Mouse (Mus musculus) neural tube, embryonic 14.5 days (tissue): ENCODE results near the gene Rras. TPM values are rescaled to one million over a fixed set of nuclear protein-coding genes. Genes with fewer than 3 reads are reported as not detected.

Experiments
- ATAC-seq: fragments of 200-750 bp; cut with Nextera tagmentation; 2 replicates; pipeline ENCODE4 v1.8.0; 2017; ENCODE audit warnings: low read depth, mild to moderate bottlenecking, moderate TSS enrichment, moderate library complexity
- H3K27ac ChIP-seq: fragments of 300-500 bp; sonication (generic); 2 replicates; pipeline ENCODE4 v1.5.1; 2014; ENCODE audit warnings: low read depth, mild to moderate bottlenecking, control low read depth, low read length, moderate library complexity, mixed read lengths
- H3K27me3 ChIP-seq: fragments of 300-500 bp; sonication (generic); 2 replicates; pipeline ENCODE4 v1.6.1; 2014; ENCODE audit warnings: low read length; ENCODE audit not compliant: control insufficient read depth, insufficient read depth
- H3K36me3 ChIP-seq: fragments of 300-500 bp; sonication (generic); 2 replicates; pipeline ENCODE4 v1.6.1; 2014; ENCODE audit warnings: low read length, mixed read lengths; ENCODE audit not compliant: control insufficient read depth, insufficient read depth
- H3K4me1 ChIP-seq: fragments of 300-500 bp; sonication (generic); 2 replicates; pipeline ENCODE4 v1.6.1; 2014; ENCODE audit warnings: low read length; ENCODE audit not compliant: control insufficient read depth, insufficient read depth
- H3K4me2 ChIP-seq: fragments of 300-500 bp; sonication (generic); 2 replicates; pipeline ENCODE4 v1.6.1; 2014; ENCODE audit warnings: mild to moderate bottlenecking, low read depth, low read length, control low read depth
- H3K4me3 ChIP-seq: fragments of 300-500 bp; sonication (generic); 2 replicates; pipeline ENCODE4 v1.5.1; 2014; ENCODE audit warnings: low read depth, low read length, control low read depth, mixed read lengths
- H3K9ac ChIP-seq: fragments of 300-500 bp; sonication (generic); replicated peaks from 2 replicates; pipeline ENCODE4 v1.6.1; 2014; ENCODE audit warnings: low read depth, mild to moderate bottlenecking, control low read depth, low read length, mixed read lengths
- H3K9me3 ChIP-seq: fragments of 300-500 bp; sonication (generic); 2 replicates; pipeline ENCODE4 v1.6.1; 2016; ENCODE audit warnings: low read length; ENCODE audit not compliant: control insufficient read depth
- WGBS: fragments of 180-500 bp; shearing (Covaris S2); extraction: QIAGEN DNeasy Blood & Tissue Kit; methylation state at CpG from one replicate; pipeline ENCODE4 v1.1.7; 2014; 5-methylcytosine and 5-hydroxymethylcytosine counted together
- microRNA-seq: library from miRNA; unstranded; fragments of <30 nt; microRNA quantifications from one replicate; pipeline ENCODE4, GENCODE M21; 2016
- polyA plus RNA-seq: library from polyadenylated mRNA; unstranded; fragments of >200 nt; fragmentation: Nextera tagmentation; extraction: Ambion mirVana; gene quantifications from 2 replicates; pipeline ENCODE4 v1.2.1, GENCODE M21; 2014

Rras gene
- polyA plus RNA-seq, 1 experiment from 2014 or later = 9.0 TPM

- Histone ChIP-seq H3K4me1 (peaks cover 5% of the 10 kb centered on the region; the same call in 1 of the 2 replicates), H3K4me2 (no peak overlapping the region), H3K9me3 (no peaks in the 10 kb centered on the region), H3K4me3 (no peak overlapping the region), H3K9ac (no peak overlapping the region), H3K36me3 (no peaks in the 10 kb centered on the region), H3K27me3 (no peaks in the 10 kb centered on the region), H3K27ac (no peak overlapping the region)
- ATAC-seq = no peak
- 75% methylated on average over 4 of the region's 4 CpGs for WGBS
These were observed 49.6 kb downstream of the Rras start for GRCm38 (mm10) chr7:45067190-45067999.

- WGBS = 37% methylated on average over 5 of the region's 5 CpGs
- no peak for ATAC-seq
- Histone ChIP-seq H3K36me3 (no peaks in the 10 kb centered on the region), H3K9me3 (no peaks in the 10 kb centered on the region), H3K27me3 (no peaks in the 10 kb centered on the region), H3K27ac (no peak overlapping the region), H3K4me2 (no peak overlapping the region), H3K4me3 (no peak overlapping the region), H3K4me1 (peaks cover 5% of the 10 kb centered on the region; the same call in 1 of the 2 replicates), H3K9ac (no peak overlapping the region)
These were observed 50.2 kb downstream of the Rras start for GRCm38 (mm10) chr7:45068000-45068318.

- Histone ChIP-seq H3K4me3 (no peak overlapping the region), H3K9me3 (no peaks in the 10 kb centered on the region), H3K9ac (no peak overlapping the region), H3K4me1 (no peaks in the 10 kb centered on the region), H3K36me3 (no peaks in the 10 kb centered on the region), H3K27ac (no peak overlapping the region), H3K27me3 (no peaks in the 10 kb centered on the region), H3K4me2 (no peak overlapping the region)
- ATAC-seq = no peak
- WGBS = 93% methylated on average over 2 of the region's 2 CpGs
These were observed 51.9 kb downstream of the Rras start for GRCm38 (mm10) chr7:45069671-45070070.

Small RNA genes lying within 50 kb of the gene (microRNA-seq; reads per million reads assigned to microRNA genes)
- gene Mir7054 = not detected

Other genes with a start within 250 kb of the Rras start
- 22.4 and 26.3 TPM in 2 replicates for gene Nup62, start 201.9 kb upstream of the Rras start, polyA plus RNA-seq
- gene Il4i1, start 201.6 kb upstream of the Rras start, polyA plus RNA-seq = 1.6 and 1.7 TPM in 2 replicates
- gene Atf5, start 201.3 kb upstream of the Rras start, polyA plus RNA-seq = 2.1 and 2.3 TPM in 2 replicates
- gene Akt1s1, start 169.0 kb upstream of the Rras start, polyA plus RNA-seq = 36.4 and 46.8 TPM in 2 replicates
- gene Tbc1d17, start 168.9 kb upstream of the Rras start, polyA plus RNA-seq = 92.5 and 96.4 TPM in 2 replicates
- 27.1 and 28.8 TPM in 2 replicates for gene Pnkp, start 160.8 kb upstream of the Rras start, polyA plus RNA-seq
- 475 and 479 TPM in 2 replicates for gene Ptov1, start 148.2 kb upstream of the Rras start, polyA plus RNA-seq
- 85.7 and 91.1 TPM in 2 replicates for gene Med25, start 125.2 kb upstream of the Rras start, polyA plus RNA-seq
- gene Fuz, start 121.9 kb upstream of the Rras start, polyA plus RNA-seq = 14.5 and 16.0 TPM in 2 replicates
- gene Ap2a1, start 88.5 kb upstream of the Rras start, polyA plus RNA-seq = 120 and 128 TPM in 2 replicates
- gene Tsks, start 74.8 kb upstream of the Rras start, polyA plus RNA-seq = 0.11 and 0.19 TPM in 2 replicates
- gene Cpt1c, start 43.1 kb upstream of the Rras start, polyA plus RNA-seq = 54.3 and 60.3 TPM in 2 replicates
- gene Prmt1, start 31.4 kb upstream of the Rras start, polyA plus RNA-seq = 189 and 206 TPM in 2 replicates
- 53.8 and 60.2 TPM in 2 replicates for gene Irf3, start 20.3 kb upstream of the Rras start, polyA plus RNA-seq
- gene Bcl2l12, start 19.2 kb upstream of the Rras start, polyA plus RNA-seq = 6.4 and 9.5 TPM in 2 replicates
- gene Scaf1, start 1.6 kb upstream of the Rras start, polyA plus RNA-seq = 61.6 and 68.6 TPM in 2 replicates
- gene Prr12, start 34.9 kb downstream of the Rras start, polyA plus RNA-seq = 17.3 and 17.9 TPM in 2 replicates
- 65.4 and 67.3 TPM in 2 replicates for gene Nosip, start 44.5 kb downstream of the Rras start, polyA plus RNA-seq
- gene Prrg2, start 44.7 kb downstream of the Rras start, polyA plus RNA-seq = 12.7 and 12.8 TPM in 2 replicates
- 23.7 and 118 TPM in 2 replicates for gene Rcn3, start 74.3 kb downstream of the Rras start, polyA plus RNA-seq
- gene Fcgrt, start 85.9 kb downstream of the Rras start, polyA plus RNA-seq = 7.0 and 36.4 TPM in 2 replicates
- 781 and 868 TPM in 2 replicates for gene Rps11, start 106.5 kb downstream of the Rras start, polyA plus RNA-seq
- gene Rpl13a, start 110.8 kb downstream of the Rras start, polyA plus RNA-seq = 668 and 729 TPM in 2 replicates
- 0.33 TPM in 1 of 2 replicates, not detected in the other for gene Gm45713, start 118.3 kb downstream of the Rras start, polyA plus RNA-seq
- gene Flt3l, start 118.5 kb downstream of the Rras start, polyA plus RNA-seq = 1.3 and 1.6 TPM in 2 replicates
- 90.4 and 91.2 TPM in 2 replicates for gene Pih1d1, start 136.3 kb downstream of the Rras start, polyA plus RNA-seq
- gene Aldh16a1, start 136.6 kb downstream of the Rras start, polyA plus RNA-seq = 16.9 and 19.8 TPM in 2 replicates
- 0.71 TPM in 1 of 2 replicates, not detected in the other for gene Slc17a7, start 146.0 kb downstream of the Rras start, polyA plus RNA-seq
- not detected in 2 replicates for gene Gfy, start 161.6 kb downstream of the Rras start, polyA plus RNA-seq
- gene Pth2, start 163.0 kb downstream of the Rras start, polyA plus RNA-seq = not detected in 2 replicates
- gene Ccdc155, start 186.9 kb downstream of the Rras start, polyA plus RNA-seq = 0.15 and 0.50 TPM in 2 replicates
- gene Dkkl1, start 194.2 kb downstream of the Rras start, polyA plus RNA-seq = 11.8 and 12.9 TPM in 2 replicates
- 24.5 and 39.9 TPM in 2 replicates for gene Tead2, start 197.8 kb downstream of the Rras start, polyA plus RNA-seq
- gene Cd37, start 221.2 kb downstream of the Rras start, polyA plus RNA-seq = 1.0 and 1.6 TPM in 2 replicates
- gene Slc6a16, start 223.1 kb downstream of the Rras start, polyA plus RNA-seq = 0.75 and 0.99 TPM in 2 replicates